Mouse (Mus musculus): ENCODE data around the gene Scin. TPM values are rescaled to one million over a fixed set of nuclear protein-coding genes. Genes with fewer than 3 reads are reported as not detected.

Gene Scin
- polyA plus RNA-seq, 1 experiment from 2014 or later, result 0.28 TPM

DNA sequence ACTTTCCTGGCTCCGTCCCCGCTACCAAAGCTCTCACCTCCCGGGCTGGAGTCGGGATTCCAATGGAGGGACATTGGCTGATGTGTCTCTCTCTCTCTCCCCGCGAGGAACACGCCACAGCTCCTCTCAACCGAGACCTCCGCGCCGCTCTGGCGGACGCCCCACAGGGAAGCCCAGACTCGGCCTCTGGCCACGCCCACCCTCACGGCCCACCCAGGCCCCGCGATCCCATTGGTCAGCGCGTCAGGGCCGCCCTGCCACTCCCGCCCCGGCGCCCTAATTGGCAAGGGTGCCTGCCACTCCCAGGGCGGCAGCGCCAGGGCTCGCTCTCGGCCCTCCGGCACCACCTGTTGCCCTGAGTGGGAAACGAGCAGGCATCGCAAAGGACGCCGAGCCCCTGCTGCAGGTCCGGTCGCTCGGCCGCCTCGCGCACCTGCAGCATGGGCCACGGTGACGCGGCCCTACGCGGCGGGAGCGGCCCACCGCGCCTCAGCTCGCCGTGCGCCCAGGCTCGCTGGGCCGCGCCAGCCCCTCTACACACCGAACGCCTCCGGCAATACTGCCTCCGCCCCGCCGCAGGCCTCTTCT lies 96.7 kb downstream of the Scin start:
- Histone ChIP-seq H3K27me3 (ENCODE audit: insufficient read depth, poor library complexity, severe bottlenecking) (no peaks in the 10 kb centered on the region), H3K9me3 (no peaks in the 10 kb centered on the region), H3K4me3 (peak overlapping the region; percentile 87), H3K36me3 (no peaks in the 10 kb centered on the region), H3K4me1 (no peaks in the 10 kb centered on the region), H3K27ac (peak overlapping the region; percentile 94)
- under 1% methylated on average over 60 of the region's 60 CpGs for WGBS
- DNase-seq (ENCODE audit: low spot score), result peak; percentile 98

DNA sequence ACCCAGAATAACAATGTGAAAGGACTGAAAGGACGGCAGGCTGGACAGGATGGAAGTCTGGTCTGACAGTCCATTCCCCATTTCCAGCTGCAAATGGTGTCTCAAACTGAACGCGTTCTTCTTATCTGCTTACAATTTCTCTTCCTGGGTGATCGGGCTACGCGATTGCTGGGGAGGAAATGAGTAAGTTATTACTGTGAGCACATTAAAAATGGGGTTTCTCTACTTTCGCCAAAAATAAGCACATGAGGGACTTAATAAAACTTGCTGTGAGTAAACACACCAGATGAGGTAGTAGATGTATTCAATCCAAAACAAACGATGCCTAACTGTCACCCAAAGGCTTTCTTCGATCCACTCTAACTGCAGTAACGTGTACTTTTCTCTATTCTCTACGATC lies 97.4 kb downstream of the Scin start:
- Histone ChIP-seq H3K36me3 (no peaks in the 10 kb centered on the region), H3K4me3 (peak overlapping the region; percentile 87), H3K9me3 (no peaks in the 10 kb centered on the region), H3K4me1 (no peaks in the 10 kb centered on the region), H3K27me3 (ENCODE audit: insufficient read depth, poor library complexity, severe bottlenecking) (no peaks in the 10 kb centered on the region), H3K27ac (peak overlapping the region; percentile 94)
- DNase-seq (ENCODE audit: low spot score), result no peak
- 4% methylated on average over 11 of the region's 11 CpGs for WGBS

DNA sequence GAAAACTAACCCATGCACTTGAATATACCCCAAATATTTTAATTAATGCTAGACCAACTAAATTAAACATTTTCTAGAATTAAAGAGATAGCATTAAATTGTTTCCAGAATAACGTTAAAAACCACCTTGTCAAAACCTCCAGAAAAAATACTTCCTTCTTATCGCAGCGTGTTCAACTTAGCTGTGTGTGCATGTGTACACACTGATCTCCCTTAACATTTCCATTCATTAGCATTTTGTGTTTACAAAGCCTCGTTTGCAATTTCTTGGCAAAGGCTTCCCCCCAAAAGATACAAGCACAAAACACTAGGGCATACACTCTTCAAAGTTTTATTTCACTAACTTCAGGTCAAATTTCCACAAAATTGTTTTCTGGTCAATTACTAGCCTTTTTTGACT lies 98.5 kb downstream of the Scin start:
- no peaks in the 10 kb centered on the region for H3K9me3 ChIP-seq
- no peak for DNase-seq (ENCODE audit: low spot score)
- H3K27ac ChIP-seq, result no peak overlapping the region
- no peaks in the 10 kb centered on the region for H3K4me1 ChIP-seq
- 84% methylated on average over 4 of the region's 4 CpGs for WGBS
- no peaks in the 10 kb centered on the region for H3K27me3 ChIP-seq (ENCODE audit: insufficient read depth, poor library complexity, severe bottlenecking)
- H3K4me3 ChIP-seq, result peak overlapping the region; percentile 87
- no peaks in the 10 kb centered on the region for H3K36me3 ChIP-seq

DNA sequence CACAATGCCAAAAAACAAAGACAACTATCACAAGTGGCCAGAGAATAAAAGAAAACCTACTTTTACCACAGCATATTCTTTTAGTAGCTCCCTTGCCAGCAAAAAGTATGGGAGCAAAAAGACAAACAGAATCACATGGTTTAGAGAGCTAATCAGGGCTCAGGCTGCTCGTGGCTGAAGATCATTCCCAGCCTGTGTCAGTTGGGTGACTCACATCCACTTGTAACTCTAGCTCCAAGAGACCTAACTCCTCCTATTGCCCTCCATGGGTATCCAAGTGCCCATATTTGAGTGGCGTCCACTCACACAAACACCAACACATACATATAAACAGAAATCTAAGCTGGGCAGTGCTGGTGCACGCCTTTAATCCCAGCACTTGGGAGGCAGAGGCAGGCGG lies 104.8 kb downstream of the Scin start:
- no peaks in the 10 kb centered on the region for H3K9me3 ChIP-seq
- no peak overlapping the region for H3K4me3 ChIP-seq
- no peak for DNase-seq (ENCODE audit: low spot score)
- WGBS, result 71% methylated on average over 4 of the region's 4 CpGs
- no peaks in the 10 kb centered on the region for H3K27me3 ChIP-seq (ENCODE audit: insufficient read depth, poor library complexity, severe bottlenecking)
- no peaks in the 10 kb centered on the region for H3K4me1 ChIP-seq
- H3K27ac ChIP-seq, result no peak overlapping the region
- no peaks in the 10 kb centered on the region for H3K36me3 ChIP-seq

DNA sequence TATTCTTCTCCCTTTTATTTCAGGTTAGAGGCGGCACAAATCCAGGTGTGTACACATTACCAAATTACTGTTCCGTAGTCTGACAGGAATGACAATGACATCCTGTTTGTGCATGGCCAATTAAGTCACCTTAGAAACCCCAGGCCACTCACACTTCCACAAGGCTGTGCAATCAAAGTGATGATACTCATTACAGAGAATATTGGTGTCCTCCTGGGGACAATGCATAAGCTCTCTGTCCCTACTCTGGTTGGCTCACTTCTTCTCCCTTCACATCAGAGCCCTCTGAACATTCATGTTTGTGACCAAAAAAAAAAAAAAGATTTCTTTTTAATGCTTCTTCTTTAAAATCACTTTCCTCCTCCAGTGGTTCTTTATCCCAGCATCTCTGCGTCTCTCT lies 106.2 kb downstream of the Scin start:
- H3K27me3 ChIP-seq (ENCODE audit: insufficient read depth, poor library complexity, severe bottlenecking), result no peaks in the 10 kb centered on the region
- no peak for DNase-seq (ENCODE audit: low spot score)
- no peaks in the 10 kb centered on the region for H3K9me3 ChIP-seq
- no peaks in the 10 kb centered on the region for H3K4me1 ChIP-seq
- WGBS, result 90% methylated on average over 3 of the region's 3 CpGs
- no peak overlapping the region for H3K4me3 ChIP-seq
- H3K36me3 ChIP-seq, result no peaks in the 10 kb centered on the region
- H3K27ac ChIP-seq, result no peak overlapping the region

DNA sequence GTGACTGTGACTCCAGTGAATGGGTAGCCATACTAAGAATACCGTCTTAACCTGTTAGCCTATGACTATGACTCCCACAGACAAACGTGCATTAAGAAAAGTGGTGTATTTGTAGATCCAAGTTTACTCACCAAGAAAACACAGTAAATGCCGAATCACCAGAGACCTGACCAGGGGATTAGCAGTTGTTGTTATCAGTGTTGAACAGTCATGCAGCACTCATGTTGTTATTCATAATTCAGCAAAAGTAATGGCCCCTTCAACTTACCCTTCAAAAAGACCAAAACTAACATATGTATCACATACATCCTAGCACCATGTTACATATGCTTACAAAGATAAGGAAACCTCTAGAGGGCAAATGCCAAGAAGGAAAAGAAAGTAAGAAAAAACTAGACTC lies 106.6 kb downstream of the Scin start:
- H3K27ac ChIP-seq, result no peak overlapping the region
- H3K27me3 ChIP-seq (ENCODE audit: insufficient read depth, poor library complexity, severe bottlenecking), result no peaks in the 10 kb centered on the region
- no peak for DNase-seq (ENCODE audit: low spot score)
- no peaks in the 10 kb centered on the region for H3K9me3 ChIP-seq
- no peaks in the 10 kb centered on the region for H3K36me3 ChIP-seq
- 75% methylated on average over 3 of the region's 3 CpGs for WGBS
- H3K4me1 ChIP-seq, result no peaks in the 10 kb centered on the region
- H3K4me3 ChIP-seq, result no peak overlapping the region

DNA sequence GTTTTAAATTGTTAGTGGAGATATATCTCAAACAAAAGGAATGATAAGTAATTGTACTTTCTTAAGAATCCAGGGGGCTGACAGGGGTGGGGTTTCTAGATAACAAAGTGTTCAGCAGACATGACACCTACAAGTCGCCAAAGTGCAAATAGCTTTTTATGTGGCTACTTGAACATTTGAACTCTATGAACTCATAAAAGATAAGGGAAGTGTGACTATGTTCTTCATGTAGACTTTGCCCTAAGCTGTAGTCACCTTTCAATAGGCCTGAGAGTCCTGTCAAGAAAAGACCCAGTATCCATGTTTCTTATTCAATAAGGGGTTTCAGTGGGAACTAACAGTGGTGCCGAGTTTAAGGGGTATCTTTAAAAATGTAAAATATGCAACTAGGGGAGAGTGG lies 110.1 kb downstream of the Scin start:
- no peak for DNase-seq (ENCODE audit: low spot score)
- no peak overlapping the region for H3K4me3 ChIP-seq
- no peaks in the 10 kb centered on the region for H3K9me3 ChIP-seq
- H3K36me3 ChIP-seq, result no peaks in the 10 kb centered on the region
- H3K4me1 ChIP-seq, result no peaks in the 10 kb centered on the region
- 53% methylated on average over 2 of the region's 2 CpGs for WGBS
- H3K27me3 ChIP-seq (ENCODE audit: insufficient read depth, poor library complexity, severe bottlenecking), result peaks cover 5% of the 10 kb centered on the region; the same call in 1 of the 2 replicates
- no peak overlapping the region for H3K27ac ChIP-seq

DNA sequence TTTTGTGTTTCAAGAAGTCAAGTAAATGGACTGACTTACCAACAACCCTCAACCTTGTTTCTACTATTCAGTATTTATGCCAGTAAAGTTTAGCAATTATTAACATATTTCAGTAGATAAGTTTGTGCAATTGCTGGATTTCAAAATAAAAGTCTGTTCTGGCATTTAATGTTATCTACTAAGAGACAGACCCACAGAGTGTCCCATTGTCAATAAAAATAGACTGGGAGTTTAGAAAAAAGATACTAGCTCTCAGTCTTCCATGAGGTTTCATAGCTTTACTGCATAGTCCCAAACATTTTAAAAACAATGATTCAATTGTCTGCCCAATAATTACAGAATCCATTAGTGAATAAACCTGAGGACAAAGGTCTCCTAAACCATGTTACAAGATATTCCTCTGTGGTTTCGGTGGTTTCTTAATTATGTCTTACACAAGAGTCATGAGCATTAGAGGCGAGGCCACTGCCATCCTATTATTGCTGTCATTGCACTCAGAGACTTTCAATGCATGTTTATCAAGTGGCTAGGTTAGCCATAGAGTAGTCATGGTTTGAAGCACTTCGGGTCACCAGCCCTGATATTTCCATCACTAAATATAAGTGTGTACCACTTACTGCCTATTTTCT lies 110.9 kb downstream of the Scin start:
- Histone ChIP-seq H3K27me3 (ENCODE audit: insufficient read depth, poor library complexity, severe bottlenecking) (peaks cover 6% of the 10 kb centered on the region; the same call in 1 of the 2 replicates), H3K9me3 (no peaks in the 10 kb centered on the region), H3K4me3 (no peak overlapping the region), H3K36me3 (no peaks in the 10 kb centered on the region), H3K4me1 (no peaks in the 10 kb centered on the region), H3K27ac (no peak overlapping the region)
- DNase-seq (ENCODE audit: low spot score), result no peak
- 83% methylated on average over 3 of the region's 3 CpGs for WGBS

DNA sequence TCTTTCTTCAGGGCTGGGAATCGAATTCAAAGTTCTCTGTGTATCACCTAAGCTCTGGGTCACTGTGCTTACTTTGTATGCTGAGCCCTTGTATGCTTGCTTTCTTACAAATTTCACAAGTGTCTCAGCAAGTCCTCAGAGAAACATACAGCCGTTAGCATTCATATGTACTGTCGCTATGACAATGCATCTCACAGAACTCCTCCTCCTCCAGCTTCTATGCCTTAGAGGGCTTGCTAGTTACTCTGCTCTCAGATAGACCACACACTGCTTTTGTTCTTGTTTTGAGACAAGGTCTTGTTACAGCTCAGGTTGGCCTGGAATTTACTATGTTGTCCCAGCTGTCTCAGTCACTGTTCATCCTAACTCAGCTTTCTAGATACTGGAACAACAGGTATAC lies 111.7 kb downstream of the Scin start:
- Histone ChIP-seq H3K36me3 (no peaks in the 10 kb centered on the region), H3K27ac (no peak overlapping the region), H3K4me1 (no peaks in the 10 kb centered on the region), H3K4me3 (no peak overlapping the region), H3K9me3 (no peaks in the 10 kb centered on the region), H3K27me3 (ENCODE audit: insufficient read depth, poor library complexity, severe bottlenecking) (peaks cover 6% of the 10 kb centered on the region; the same call in 1 of the 2 replicates)
- DNase-seq (ENCODE audit: low spot score), result no peak
- WGBS, result 84% methylated on average over 3 of the region's 3 CpGs

DNA sequence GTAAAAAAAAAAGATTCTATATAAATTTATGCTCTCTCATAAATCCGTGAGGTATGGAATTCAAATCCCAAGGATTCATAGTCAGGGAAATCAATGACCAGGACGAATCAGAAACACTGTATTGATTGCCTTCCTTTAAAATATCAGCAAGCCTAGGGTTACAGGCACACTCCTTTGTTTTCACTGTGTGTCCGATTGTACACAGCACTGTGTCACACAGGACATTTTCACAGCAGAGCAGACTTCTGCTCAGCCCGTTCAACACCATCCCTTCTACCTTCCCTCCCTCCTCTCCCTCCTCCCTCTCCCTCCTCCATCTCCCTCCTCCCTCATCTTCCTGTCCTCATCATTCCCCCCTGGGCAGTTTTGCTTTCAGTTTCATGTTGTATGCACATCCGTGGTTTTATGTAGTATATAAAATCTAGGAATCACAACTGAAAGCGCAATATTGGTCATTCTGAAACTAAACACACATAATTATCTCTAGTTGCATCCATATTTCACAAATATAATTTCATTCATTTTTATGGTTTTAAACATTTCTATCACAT lies 116.0 kb downstream of the Scin start:
- Histone ChIP-seq H3K27ac (no peak overlapping the region), H3K27me3 (ENCODE audit: insufficient read depth, poor library complexity, severe bottlenecking) (peaks cover 6% of the 10 kb centered on the region; the same call in 1 of the 2 replicates), H3K4me1 (peaks cover 10% of the 10 kb centered on the region), H3K4me3 (no peak overlapping the region), H3K36me3 (no peaks in the 10 kb centered on the region), H3K9me3 (no peaks in the 10 kb centered on the region)
- WGBS, result 74% methylated on average over 6 of the region's 6 CpGs
- DNase-seq (ENCODE audit: low spot score), result no peak

DNA sequence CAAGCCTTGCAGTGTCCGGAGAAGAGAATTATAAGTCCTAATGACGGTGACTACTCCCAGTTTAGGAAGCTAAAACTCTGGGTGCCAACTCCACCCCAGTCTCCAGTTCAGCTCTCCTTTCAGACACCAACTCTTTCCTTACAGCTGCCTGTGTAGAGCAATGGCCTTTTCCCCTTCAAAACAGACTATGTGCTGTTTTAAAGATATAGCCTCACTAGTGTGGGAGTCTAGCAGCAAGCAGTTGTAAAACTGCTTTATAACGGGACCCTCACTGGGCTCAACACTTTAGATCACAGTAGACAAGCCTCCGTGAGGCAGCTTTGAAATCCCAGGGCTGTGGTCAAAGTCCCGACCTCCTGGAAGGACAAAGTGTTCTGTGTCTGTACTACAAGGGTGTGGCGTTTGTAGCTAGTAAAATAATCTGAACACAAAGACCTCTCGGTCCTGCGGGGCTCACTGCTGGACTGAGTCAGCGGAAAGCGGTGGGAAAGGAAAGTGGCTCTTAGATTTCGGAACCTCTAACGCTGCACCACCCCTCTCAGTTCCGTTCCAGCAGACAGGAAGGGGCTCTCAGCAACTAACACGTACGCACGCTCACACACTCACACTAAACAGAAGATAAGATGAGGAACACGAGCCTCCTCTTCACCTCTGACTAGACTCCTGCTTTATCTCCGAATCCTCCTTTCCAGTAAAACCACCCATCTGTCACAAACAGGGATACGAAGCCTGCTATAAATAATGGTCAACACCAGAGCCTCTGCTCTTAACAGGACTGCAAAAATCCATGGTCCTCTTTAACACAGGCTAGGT lies 117.2 kb downstream of the Scin start:
- peaks cover 6% of the 10 kb centered on the region; the same call in 1 of the 2 replicates for H3K27me3 ChIP-seq (ENCODE audit: insufficient read depth, poor library complexity, severe bottlenecking)
- DNase-seq (ENCODE audit: low spot score), result peak; percentile 84
- H3K9me3 ChIP-seq, result no peaks in the 10 kb centered on the region
- 14% methylated on average over 19 of the region's 19 CpGs for WGBS
- peaks cover 10% of the 10 kb centered on the region for H3K4me1 ChIP-seq
- peak overlapping the region; percentile 84 for H3K27ac ChIP-seq
- H3K36me3 ChIP-seq, result no peaks in the 10 kb centered on the region
- peak overlapping the region; percentile 55 for H3K4me3 ChIP-seq

DNA sequence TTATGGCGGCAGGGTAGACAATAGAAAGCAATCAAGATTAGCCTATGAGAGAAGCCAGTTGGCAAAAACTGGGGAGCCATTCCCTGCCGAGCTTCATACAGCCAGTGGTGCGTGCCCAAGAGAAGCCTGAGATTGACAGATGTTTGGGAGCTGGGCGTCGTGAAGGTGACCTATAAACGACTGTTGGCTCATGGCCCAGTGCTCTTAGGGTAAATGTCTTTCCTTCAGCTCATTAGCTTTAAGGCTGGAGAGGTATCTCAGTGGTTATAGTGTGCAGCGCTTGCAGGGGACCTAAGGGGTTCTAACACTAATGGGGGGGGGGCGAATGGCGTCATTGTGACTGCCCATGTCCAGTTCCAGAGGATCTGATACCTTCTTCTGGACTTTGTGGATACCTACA lies 118.0 kb downstream of the Scin start:
- H3K27ac ChIP-seq, result no peak overlapping the region
- no peaks in the 10 kb centered on the region for H3K9me3 ChIP-seq
- H3K4me3 ChIP-seq, result no peak overlapping the region
- peaks cover 10% of the 10 kb centered on the region for H3K4me1 ChIP-seq
- no peak for DNase-seq (ENCODE audit: low spot score)
- WGBS, result 88% methylated on average over 9 of the region's 9 CpGs
- H3K27me3 ChIP-seq (ENCODE audit: insufficient read depth, poor library complexity, severe bottlenecking), result peaks cover 6% of the 10 kb centered on the region; the same call in 1 of the 2 replicates
- no peaks in the 10 kb centered on the region for H3K36me3 ChIP-seq

DNA sequence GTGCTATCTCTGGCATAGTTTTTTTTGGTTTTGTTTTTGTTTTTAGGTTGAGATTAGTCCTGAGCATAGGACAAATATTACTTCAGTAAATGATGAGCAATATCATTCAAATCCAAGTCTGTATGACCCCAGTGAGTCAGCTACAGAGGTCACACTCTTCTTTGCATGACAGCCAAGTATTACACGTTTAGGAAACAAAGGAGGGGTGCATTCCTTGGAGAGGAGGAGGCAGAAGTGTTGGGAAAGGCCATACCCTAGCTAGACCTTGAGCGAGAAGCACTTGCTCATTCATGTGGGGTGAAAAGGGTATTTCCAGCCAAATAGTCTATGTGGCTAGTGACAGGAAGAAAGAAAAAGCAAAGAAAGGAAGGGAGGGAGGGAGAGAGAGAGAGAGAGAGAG lies 124.2 kb downstream of the Scin start:
- Histone ChIP-seq H3K9me3 (no peaks in the 10 kb centered on the region), H3K4me3 (no peak overlapping the region), H3K27me3 (ENCODE audit: insufficient read depth, poor library complexity, severe bottlenecking) (no peaks in the 10 kb centered on the region), H3K27ac (no peak overlapping the region), H3K4me1 (peaks cover 1% of the 10 kb centered on the region), H3K36me3 (no peaks in the 10 kb centered on the region)
- no peak for DNase-seq (ENCODE audit: low spot score)
- WGBS, result 61% methylated on average over 2 of the region's 2 CpGs

All from heart, embryonic 10.5 days (tissue).